Mouse (Mus musculus) ZHBTc4 (cell line): ENCODE measurements at regions not wholly inside any gene's neighbourhood (a gene's known extent, or its start where the extent isn't known, plus 50 kb on each side); places are given as distances from the start of the nearest gene placed in this dataset.

Experiments
- DNase-seq: peaks from one replicate; pipeline ENCODE4 v3.0.0-alpha.2; 2011; ENCODE audit warnings: low read depth, low spot score

DNA sequence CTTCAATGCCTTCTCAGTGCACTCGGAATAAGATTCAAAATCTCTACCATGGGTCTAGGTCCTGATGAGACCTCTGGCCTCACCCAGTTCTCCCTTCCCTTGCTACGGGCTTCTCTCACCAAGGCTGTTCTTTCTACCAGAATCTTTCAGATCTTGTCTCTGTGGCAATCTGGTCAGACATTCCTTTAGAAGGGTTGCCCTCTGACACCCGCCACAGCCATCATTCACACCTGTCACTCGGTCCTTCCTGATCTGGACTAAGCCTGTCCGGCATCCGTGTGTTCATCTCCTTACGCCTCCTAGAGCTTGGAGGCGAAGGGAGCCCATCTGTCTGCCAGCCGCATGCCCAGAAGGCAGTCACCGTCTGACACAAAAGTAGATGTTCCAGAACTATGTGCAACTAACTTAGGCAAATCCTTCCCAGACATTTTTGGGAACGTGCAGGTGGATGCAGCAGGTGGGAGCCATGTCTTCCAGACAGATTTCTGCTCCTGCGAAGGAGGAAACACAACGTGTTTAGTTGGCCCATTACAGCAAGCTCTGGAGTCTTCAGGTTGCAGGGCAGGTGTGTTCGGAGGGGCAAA is 77.7 kb downstream of the Fam76b start:
- no peak for DNase-seq

GRCm38 (mm10) chr9:13906736-13907135 is 79.2 kb downstream of the Fam76b start:
- no peak for DNase-seq

GRCm38 (mm10) chr9:13909604-13910003 is 82.1 kb downstream of the Fam76b start:
- DNase-seq, result no peak

GRCm38 (mm10) chr9:13910091-13910490 is 82.6 kb downstream of the Fam76b start:
- no peak for DNase-seq

DNA sequence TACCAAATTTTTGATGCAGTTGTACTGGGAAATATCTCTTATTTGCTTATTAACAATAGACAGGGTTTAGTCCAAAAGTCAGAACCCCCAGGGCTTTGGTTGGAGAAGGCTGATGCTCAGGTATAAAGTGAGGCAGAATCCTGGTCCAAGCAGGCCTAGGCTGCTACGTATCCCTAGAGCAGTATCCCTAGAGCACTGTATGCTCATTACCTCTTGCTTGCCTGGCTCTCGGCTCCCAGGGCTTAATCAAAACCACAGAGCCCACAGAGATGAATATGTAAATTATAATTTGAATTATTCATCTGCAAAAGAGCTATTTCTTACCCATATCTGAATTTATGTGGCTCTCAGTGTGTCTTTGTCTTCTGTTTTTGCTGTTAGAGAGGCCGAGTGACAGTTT is 85.9 kb downstream of the Fam76b start:
- no peak for DNase-seq

DNA sequence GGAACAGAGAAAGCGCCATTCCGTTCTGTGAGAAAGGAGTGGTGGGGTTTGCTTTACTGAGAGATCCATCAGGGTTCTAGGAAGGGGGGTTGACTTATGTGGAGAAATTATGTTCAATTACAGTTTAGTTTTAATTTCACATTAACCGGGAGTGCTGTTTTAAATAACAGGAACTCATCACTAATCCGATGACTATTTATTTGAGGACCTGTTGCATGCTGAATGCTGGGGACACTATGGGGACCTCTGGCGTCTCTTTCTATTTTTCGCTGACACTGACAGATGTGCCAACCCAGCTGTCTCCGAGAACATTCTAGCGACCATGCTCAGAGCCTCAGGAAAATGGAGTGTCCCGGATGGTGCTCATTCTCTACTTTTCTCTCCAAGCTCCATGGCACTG is 86.6 kb downstream of the Fam76b start:
- no peak for DNase-seq

DNA sequence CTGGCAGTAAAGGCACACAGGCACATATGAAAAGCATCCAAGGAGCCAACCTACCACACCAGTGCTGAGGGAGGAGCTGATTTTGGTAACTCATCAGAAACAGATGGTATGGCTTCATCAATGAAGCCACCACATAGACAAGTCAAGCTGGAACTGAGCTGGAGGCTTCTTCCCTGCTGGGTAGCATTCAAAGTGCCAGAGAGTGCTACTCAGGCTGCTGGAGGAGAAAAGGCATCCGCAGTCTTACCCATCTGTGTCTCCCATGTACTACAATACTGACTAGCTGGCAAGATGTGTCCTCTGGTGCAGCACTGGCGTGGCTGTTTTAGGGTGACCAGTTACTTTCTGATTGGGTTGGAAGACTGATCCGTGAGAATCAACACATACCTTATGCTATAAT is 87.3 kb downstream of the Fam76b start:
- no peak for DNase-seq

- DNase-seq, result no peak
Observed at GRCm38 (mm10) chr9:13916837-13917236, 89.3 kb downstream of the Fam76b start.

- DNase-seq, result peak; percentile 19
Observed at GRCm38 (mm10) chr9:13918606-13919202, 91.2 kb downstream of the Fam76b start.

DNA sequence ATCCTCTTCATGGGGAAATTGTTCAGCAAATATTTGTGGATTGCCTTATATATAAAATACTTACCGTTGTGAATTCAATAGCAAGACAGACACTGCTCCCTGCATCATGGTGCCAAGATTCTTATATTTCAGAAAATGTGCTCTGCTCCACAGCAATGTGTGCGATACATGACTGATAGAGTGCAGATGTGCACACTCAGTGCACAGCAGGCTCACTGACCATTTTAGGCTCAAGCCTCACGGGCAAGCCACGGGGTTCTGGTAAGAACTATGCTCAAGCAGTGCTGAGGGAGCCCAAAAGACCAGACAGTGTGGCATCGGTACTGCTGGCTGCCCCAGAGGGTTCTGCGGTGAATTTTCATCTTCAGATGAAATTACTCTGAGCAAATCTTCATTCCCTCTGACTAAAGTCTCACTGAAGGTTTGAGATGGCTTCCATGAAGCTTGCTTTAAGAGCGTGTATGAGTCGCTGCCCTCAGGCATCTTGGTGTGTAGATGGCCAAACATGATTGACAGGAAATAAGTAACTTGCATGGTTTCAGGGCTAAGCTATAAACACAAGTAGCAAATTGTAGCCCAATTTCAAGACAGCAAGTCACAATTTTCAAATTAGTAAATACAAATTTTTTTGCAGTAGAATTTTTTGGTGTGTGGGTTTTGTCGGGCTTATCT is 92.4 kb downstream of the Fam76b start:
- DNase-seq, result no peak

- no peak for DNase-seq
Observed at GRCm38 (mm10) chr9:13920623-13921022, 93.1 kb downstream of the Fam76b start.

DNA sequence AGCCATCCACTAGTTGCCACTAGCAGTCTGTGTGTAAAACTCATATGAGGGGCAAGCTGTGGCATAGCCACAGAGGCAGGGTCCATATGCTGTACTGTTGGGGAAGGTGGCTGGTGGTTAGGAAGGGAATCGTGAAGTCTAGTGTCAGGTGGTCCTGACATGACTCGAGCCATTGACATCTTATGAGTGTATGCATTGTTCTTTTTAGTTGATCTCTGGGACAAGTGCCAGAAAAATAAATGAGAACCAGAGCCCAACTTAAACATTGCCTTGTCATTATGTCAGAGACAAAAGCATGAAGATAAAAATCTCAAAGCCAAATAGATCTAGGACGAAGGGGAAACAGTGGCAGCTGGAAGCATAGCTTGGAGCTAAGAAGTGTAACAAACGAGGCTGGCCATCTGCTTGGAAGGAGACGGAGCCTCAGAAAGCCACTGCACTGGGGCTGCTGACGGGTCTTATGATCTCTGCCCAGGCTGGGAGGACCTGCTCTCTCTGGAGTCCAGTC is 104.5 kb downstream of the Fam76b start:
- DNase-seq, result no peak

DNA sequence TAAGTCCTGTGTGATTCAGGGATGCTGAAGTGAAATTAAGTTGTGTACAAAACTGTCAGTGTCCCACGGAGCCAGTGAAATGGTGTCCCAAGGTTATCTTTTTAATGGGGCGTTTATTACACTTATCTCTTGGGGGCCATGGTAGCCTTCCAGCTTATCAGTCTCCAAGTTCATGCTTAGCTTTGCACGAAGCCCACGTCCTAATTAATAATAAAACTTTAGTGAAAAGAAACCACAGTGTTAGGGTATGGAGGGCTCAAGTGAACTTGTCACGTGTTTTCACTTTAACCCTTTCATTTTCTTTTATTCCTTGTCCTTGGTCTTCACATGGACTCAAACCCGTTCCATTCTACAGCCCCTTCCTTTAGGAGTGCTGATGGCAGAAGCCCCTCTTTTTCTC is 105.9 kb downstream of the Fam76b start:
- DNase-seq, result no peak

- DNase-seq, result no peak
Observed at GRCm38 (mm10) chr9:13937301-13937700, 109.8 kb downstream of the Fam76b start.

- DNase-seq, result no peak
Observed at GRCm38 (mm10) chr9:13946519-13946918, 119.0 kb downstream of the Fam76b start.

GRCm38 (mm10) chr9:13952157-13952556 is 124.6 kb downstream of the Fam76b start:
- no peak for DNase-seq

DNA sequence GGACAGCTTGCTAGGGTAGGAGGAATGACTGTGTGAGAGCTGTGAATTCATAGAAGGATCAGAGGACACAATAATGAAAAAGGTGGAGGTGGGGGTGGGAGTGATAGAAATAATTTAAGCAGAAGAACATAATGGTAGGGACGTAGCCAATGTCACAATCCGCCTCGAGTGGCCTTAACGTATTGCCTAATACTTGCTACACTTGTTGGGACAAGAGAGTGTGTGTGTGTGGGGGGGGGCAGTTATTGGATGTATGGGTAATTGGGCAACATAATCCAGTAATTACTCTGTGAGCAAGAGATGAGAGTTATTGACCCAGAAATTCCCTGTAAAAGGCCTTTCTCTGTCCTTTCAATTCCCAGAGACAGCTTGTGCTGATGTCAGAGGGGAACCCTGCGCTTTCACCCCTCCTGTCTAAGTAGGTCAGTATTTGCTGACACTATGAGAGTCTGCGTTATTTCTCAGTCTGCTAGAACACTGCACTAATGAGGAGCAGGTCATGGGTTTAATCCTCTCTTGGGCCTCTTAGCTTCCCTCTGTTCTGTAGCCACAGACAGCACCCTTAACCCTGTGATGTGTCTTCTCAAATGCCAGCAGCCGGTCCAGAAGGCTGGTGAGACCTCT is 135.7 kb downstream of the Fam76b start:
- DNase-seq, result no peak

DNA sequence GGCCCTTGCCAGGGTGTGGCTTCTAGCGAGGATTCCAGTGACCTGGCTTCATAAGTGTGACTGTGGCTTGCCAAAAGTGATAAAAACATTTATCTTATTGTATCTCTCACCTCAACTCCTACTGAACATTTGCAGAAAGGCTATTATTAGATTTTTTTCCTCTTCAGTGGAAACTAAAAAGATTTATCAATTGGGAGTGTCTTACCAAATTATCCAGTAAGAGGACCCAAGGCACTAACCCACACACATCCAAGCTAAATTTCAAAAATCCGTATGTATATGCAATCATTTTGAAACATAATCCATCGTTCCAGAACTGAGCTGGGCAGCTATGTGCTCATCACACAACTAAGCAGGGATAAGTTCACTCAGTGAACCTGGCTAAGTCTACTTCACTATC is 136.3 kb downstream of the Fam76b start:
- DNase-seq, result no peak

- DNase-seq, result no peak
Observed at GRCm38 (mm10) chr9:13964256-13964655, 136.7 kb downstream of the Fam76b start.

- DNase-seq, result no peak
Observed at GRCm38 (mm10) chr9:13966212-13966611, 138.7 kb downstream of the Fam76b start.

GRCm38 (mm10) chr9:13969262-13969661 is 141.7 kb downstream of the Fam76b start:
- no peak for DNase-seq

GRCm38 (mm10) chr9:13973600-13973999 is 146.1 kb downstream of the Fam76b start:
- DNase-seq, result no peak

GRCm38 (mm10) chr9:13974870-13975269 is 147.4 kb downstream of the Fam76b start:
- DNase-seq, result no peak
